9 mouse cellular contexts compared by ENCODE assay signal in genomic region chr6:126583075-126583474, GRCm38 (mm10). TPM values are rescaled to one million over a fixed set of nuclear protein-coding genes. Genes with fewer than 3 reads are reported as not detected.
A peak's percentile ranks its signal among the peaks of the same experiment; 100 is the strongest.
DNase-seq lines count a peak whose midpoint lies in the region; ATAC-seq and TF ChIP-seq lines count a peak whose summit lies in the region.
"Had no signal": no experiment of that assay in that cellular context is flagged by ENCODE, and none has a peak within 500 bp of the region (broad histone marks: within the 10 kb centered on the region; RNA-seq: fewer than 3 reads in every experiment).

No protein-coding gene starts in this region.

- TF ChIP-seq EP300 in ES-Bruce4 (IDR thresholded peaks at IDR 0.05; ENCODE audit: insufficient read depth, low read depth, low read length) = no peak

- no peaks in the 10 kb centered on the region for H3K9me3 ChIP-seq in kidney, embryonic 14.5 days (ENCODE audit: control insufficient read depth, low read length)
- H3K9me3 ChIP-seq in ES-Bruce4 (replicated peaks; ENCODE audit: control insufficient read depth, insufficient read depth, low read length, poor library complexity, severe bottlenecking) = no peaks in the 10 kb centered on the region
- H3K9me3 ChIP-seq: stomach, embryonic 15.5 days had no signal

- no peaks in the 10 kb centered on the region for H3K27me3 ChIP-seq in kidney, embryonic 14.5 days (ENCODE audit: control insufficient read depth, insufficient read depth, low read length)
- H3K27me3 ChIP-seq in ES-Bruce4 (ENCODE audit: control insufficient read depth, insufficient read depth, low read length, poor library complexity, severe bottlenecking) = no peaks in the 10 kb centered on the region
- H3K27me3 ChIP-seq: stomach, embryonic 15.5 days had no signal

- intact Hi-C loops in left cerebral cortex, postnatal 36 days (cut with DNase I) = no loop called here

- no peak overlapping the region for H3K4me2 ChIP-seq in kidney, embryonic 14.5 days (replicated peaks; ENCODE audit: low read depth, low read length)
- H3K4me2 ChIP-seq: stomach, embryonic 15.5 days had no signal

- TF ChIP-seq CTCF in ES-Bruce4 (IDR thresholded peaks at IDR 0.05; ENCODE audit: low read depth, low read length) = peak; percentile 74

- H3K9ac ChIP-seq in kidney, embryonic 14.5 days (ENCODE audit: low read depth, low read length) = no peak overlapping the region
- H3K9ac ChIP-seq in ES-Bruce4 (ENCODE audit: low read depth, poor library complexity, severe bottlenecking) = no peak overlapping the region
- H3K9ac ChIP-seq: stomach, embryonic 15.5 days had no signal

- H3K4me3 ChIP-seq in kidney, embryonic 14.5 days (ENCODE audit: low read length) = no peak overlapping the region
- H3K4me3 ChIP-seq in ES-Bruce4 (ENCODE audit: low read depth, low read length) = no peak overlapping the region
- H3K4me3 ChIP-seq: stomach, embryonic 15.5 days had no signal

- ATAC-seq in kidney, embryonic 14.5 days (ENCODE audit: low FRiP score, low TSS enrichment) = no peak
- peak; percentile 39; the same call in 1 of the 2 replicates for ATAC-seq in erythroid progenitor cell, adult 5-6 weeks (replicated peaks; ENCODE audit: low FRiP score, poor library complexity, severe bottlenecking)

- no peak for TF ChIP-seq POLR2A in ES-Bruce4 (IDR thresholded peaks at IDR 0.05; ENCODE audit: insufficient read depth, low read length)

- no peaks in the 10 kb centered on the region for H3K36me3 ChIP-seq in kidney, embryonic 14.5 days (ENCODE audit: control insufficient read depth, insufficient read depth, low read length)
- H3K36me3 ChIP-seq in ES-Bruce4 (ENCODE audit: control insufficient read depth, insufficient read depth, low read length, poor library complexity, severe bottlenecking) = no peaks in the 10 kb centered on the region
- H3K36me3 ChIP-seq: stomach, embryonic 15.5 days had no signal

- no peak overlapping the region for H3K27ac ChIP-seq in kidney, embryonic 14.5 days (ENCODE audit: low read depth, low read length)
- H3K27ac ChIP-seq in ES-Bruce4 (ENCODE audit: insufficient read depth, low read length) = no peak overlapping the region
- H3K27ac ChIP-seq: stomach, embryonic 15.5 days had no signal

- 63% methylated on average over 7 of the region's 7 CpGs for WGBS in kidney, embryonic 14.5 days

- DNase-seq in kidney, adult 18-20 months = peak; percentile 32
- DNase-seq in adrenal gland, postnatal 14 days = peak; percentile 67
- peak; percentile 40 for DNase-seq in retina, postnatal 1 day
- DNase-seq in layer of hippocampus, adult 11-12 months (ENCODE audit: low spot score) = no peak
- no peak for DNase-seq in left cerebral cortex, postnatal 36 days (ENCODE audit: low spot score in 2 of 2)

- H3K4me1 ChIP-seq in kidney, embryonic 14.5 days (ENCODE audit: control insufficient read depth, insufficient read depth, low read length) = no peaks in the 10 kb centered on the region
- no peaks in the 10 kb centered on the region for H3K4me1 ChIP-seq in ES-Bruce4 (ENCODE audit: control insufficient read depth, insufficient read depth, low read length)
- H3K4me1 ChIP-seq: stomach, embryonic 15.5 days had no signal

RNA-seq across cellular contexts. Expression of gene Kcna5, which starts 47.9 kb away (rescaled TPM):
- 1.7 and 4.2 TPM in 2 replicates for polyA plus RNA-seq in kidney, embryonic 14.5 days (2014; fragmentation: Nextera tagmentation; extraction: Ambion mirVana)
- polyA plus RNA-seq in ES-Bruce4 (2011; ENCODE audit: insufficient read depth, insufficient read length, low read depth, missing spikeins) = not detected in 2 replicates
- total RNA-seq in adrenal gland, postnatal 14 days (2021) = 7.0 and 9.7 TPM in 2 replicates
- total RNA-seq in erythroid progenitor cell, adult 5-6 weeks (2015; ENCODE audit: low replicate concordance) = not detected in 2 replicates
- total RNA-seq in erythroid progenitor cell, adult 5-6 weeks (2017; ENCODE audit: low replicate concordance) = not detected in 2 replicates
- 1 to 10 TPM; 3.5 to 7.2 TPM for total RNA-seq in left cerebral cortex, postnatal 36 days (2021)

Comparison
In these comparisons a context has a peak if more than half of its experiments do, and no peak if none do; other contexts are left out.
1. DNase-seq: peak in kidney, adult 18-20 months (single experiment), adrenal gland, postnatal 14 days (single experiment) and retina, postnatal 1 day (single experiment); none in layer of hippocampus, adult 11-12 months (single experiment) and left cerebral cortex, postnatal 36 days (0 of 2).